Mouse (Mus musculus) myocyte (in vitro differentiated cells): Measurements from ENCODE around the gene Fat3.

Experiments
- MAX ChIP-seq: IDR thresholded peaks from one replicate; pipeline ENCODE4 v1.6.1; 2011; ENCODE audit warnings: low read depth, mild to moderate bottlenecking, control low read depth
- POLR2A ChIP-seq: IDR thresholded peaks from one replicate; pipeline ENCODE4 v1.6.1; 2011; ENCODE audit warnings: low read depth, mild to moderate bottlenecking, control low read depth, moderate library complexity; ENCODE audit not compliant: insufficient read length
- POLR2AphosphoS2 ChIP-seq: IDR thresholded peaks from one replicate; pipeline ENCODE4 v1.6.1; 2011; ENCODE audit warnings: low read depth, control low read depth; ENCODE audit not compliant: insufficient read length

DNA sequence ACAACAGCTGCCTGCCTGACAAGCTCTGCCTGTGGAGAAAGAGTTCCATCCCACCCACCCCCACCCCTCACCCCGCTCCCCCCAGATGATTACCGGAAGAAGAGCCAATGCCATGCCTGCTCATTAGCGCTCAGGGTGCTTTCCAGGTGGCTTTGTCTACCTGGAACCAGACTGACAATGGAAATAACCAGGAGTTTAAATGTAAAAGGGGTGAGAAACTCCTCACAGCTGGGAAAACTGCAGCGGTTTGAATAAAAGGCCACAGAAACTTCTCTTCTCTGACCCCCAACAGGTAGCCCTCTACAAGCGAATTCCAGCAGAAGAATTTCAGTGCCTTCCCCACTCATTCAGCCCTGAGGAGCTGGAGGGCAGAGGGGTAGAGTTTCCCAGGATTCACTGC is 139.3 kb downstream of the Fat3 start:
- no peak for TF ChIP-seq POLR2AphosphoS2
- TF ChIP-seq POLR2A: no peak
- no peak for TF ChIP-seq MAX
